ENCODE assay signal across 12 mouse cellular contexts in the genomic region with DNA sequence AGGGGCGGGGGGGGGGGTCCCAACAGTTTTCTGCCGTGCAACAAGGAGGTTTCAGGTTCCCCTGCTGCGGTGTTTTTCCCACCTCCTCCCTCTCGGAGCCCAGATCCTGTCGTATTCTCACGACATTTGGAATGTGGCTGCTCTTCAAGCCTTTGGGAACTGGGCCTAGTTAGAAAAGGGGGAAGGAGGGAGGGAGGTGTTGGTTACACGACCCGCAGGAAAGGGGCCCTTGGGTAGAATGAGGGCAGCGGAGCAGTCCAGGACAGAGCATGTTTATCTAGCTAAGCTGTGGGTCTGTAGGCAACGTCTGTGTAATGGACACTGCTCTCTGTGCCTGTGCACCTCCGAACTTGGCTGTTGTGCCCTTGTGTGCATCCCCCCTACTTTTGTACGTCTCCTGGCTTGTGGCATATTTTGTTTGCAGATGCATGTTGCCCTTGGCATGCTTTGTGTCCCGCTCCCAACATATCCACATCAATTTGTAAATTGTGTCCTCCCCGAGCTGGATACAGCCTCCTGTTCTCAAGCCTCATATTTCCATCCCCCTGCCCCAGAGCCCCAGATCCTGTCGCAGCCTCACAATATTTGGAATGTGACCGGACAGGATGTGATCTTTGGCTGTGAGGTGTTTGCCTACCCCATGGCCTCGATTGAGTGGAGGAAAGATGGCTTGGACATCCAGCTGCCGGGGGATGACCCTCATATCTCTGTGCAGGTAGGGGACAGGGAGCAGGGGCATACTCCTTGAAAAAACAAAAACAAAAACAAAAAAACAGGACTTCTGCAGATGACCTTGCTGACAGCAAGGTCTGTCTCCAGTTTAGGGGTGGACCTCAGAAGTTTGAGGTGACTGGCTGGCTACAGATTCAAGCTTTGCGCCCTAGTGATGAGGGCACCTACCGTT. TPM values are rescaled to one million over a fixed set of nuclear protein-coding genes. Genes with fewer than 3 reads are reported as not detected.
A peak's percentile ranks its signal among the peaks of the same experiment; 100 is the strongest.
DNase-seq lines count a peak whose midpoint lies in the region; ATAC-seq lines count a peak whose summit lies in the region.
"Had no signal": no experiment of that assay in that cellular context is flagged by ENCODE, and none has a peak within 500 bp of the region (broad histone marks: within the 10 kb centered on the region; RNA-seq: fewer than 3 reads in every experiment).

No protein-coding gene starts in this region.

- H3K4me3 ChIP-seq in heart, embryonic 14.5 days (ENCODE audit: control insufficient read depth in 1 of 2, insufficient read depth in 1 of 2, low read depth in 1 of 2, low read length in 2 of 2): 0 out of 4 replicates have a peak overlapping the region, but pooled peaks of 1 of the 2 experiments have one; percentile 67
- peak overlapping the region; percentile 97 for H3K4me3 ChIP-seq in megakaryocyte, embryonic 14.5 days (replicated peaks)
- H3K4me3 ChIP-seq in limb, embryonic 12.5 days (replicated peaks): peak overlapping the region; percentile 58; the same call in 1 of the 2 replicates

- peak overlapping the region; percentile 90 for H3K4me2 ChIP-seq in heart, embryonic 14.5 days (ENCODE audit: low read length)
- H3K4me2 ChIP-seq in limb, embryonic 12.5 days: peak overlapping the region; percentile 96

- no peak for ATAC-seq in heart, embryonic 14.5 days (ENCODE audit: insufficient number of reproducible peaks, insufficient read depth, low FRiP score, low read depth)
- no peak for ATAC-seq in megakaryocyte, adult 5-6 weeks (ENCODE audit: poor library complexity, severe bottlenecking)
- no peak for ATAC-seq in limb, embryonic 12.5 days (ENCODE audit: insufficient number of reproducible peaks, insufficient read depth, low FRiP score, low TSS enrichment, low read depth)
- ATAC-seq: liver, embryonic 12.5 days had no signal

- H3K9me3 ChIP-seq in heart, embryonic 14.5 days (ENCODE audit: control insufficient read depth, low read length): no peaks in the 10 kb centered on the region
- no peaks in the 10 kb centered on the region for H3K9me3 ChIP-seq in megakaryocyte, embryonic 14.5 days
- no peaks in the 10 kb centered on the region for H3K9me3 ChIP-seq in limb, embryonic 12.5 days
- H3K9me3 ChIP-seq: hindbrain, embryonic 15.5 days; liver, embryonic 12.5 days had no signal

- no peak overlapping the region for H3K27ac ChIP-seq in heart, embryonic 14.5 days (replicated peaks in 1 of 2; ENCODE audit: control insufficient read depth in 1 of 2, insufficient read depth in 1 of 2, low read depth in 2 of 2, low read length in 2 of 2)
- no peak overlapping the region for H3K27ac ChIP-seq in limb, embryonic 12.5 days
- H3K27ac ChIP-seq: hindbrain, embryonic 15.5 days; liver, embryonic 12.5 days had no signal

- H3K27me3 ChIP-seq in heart, embryonic 14.5 days (ENCODE audit: control insufficient read depth, insufficient read depth, low read length): peaks cover 58% of the 10 kb centered on the region
- H3K27me3 ChIP-seq in megakaryocyte, embryonic 14.5 days (replicated peaks): peaks cover 46% of the 10 kb centered on the region
- peaks cover 82% of the 10 kb centered on the region for H3K27me3 ChIP-seq in limb, embryonic 12.5 days

- 11% methylated on average over 20 of the region's 20 CpGs for WGBS in heart, embryonic 14.5 days
- WGBS in limb, embryonic 12.5 days: 5% methylated on average over 20 of the region's 20 CpGs

- peaks cover 24 to 55% of the 10 kb centered on the region in 2 experiments for H3K4me1 ChIP-seq in heart, embryonic 14.5 days (ENCODE audit: control insufficient read depth in 2 of 2, insufficient read depth in 2 of 2, low read length in 2 of 2)
- peaks cover 84% of the 10 kb centered on the region for H3K4me1 ChIP-seq in megakaryocyte, embryonic 14.5 days
- H3K4me1 ChIP-seq in limb, embryonic 12.5 days (replicated peaks): peaks cover 61% of the 10 kb centered on the region

- no peaks in the 10 kb centered on the region for H3K36me3 ChIP-seq in heart, embryonic 14.5 days (ENCODE audit: control insufficient read depth, insufficient read depth, low read length)
- no peaks in the 10 kb centered on the region for H3K36me3 ChIP-seq in megakaryocyte, embryonic 14.5 days (replicated peaks; ENCODE audit: low read length)
- no peaks in the 10 kb centered on the region for H3K36me3 ChIP-seq in limb, embryonic 12.5 days
- H3K36me3 ChIP-seq: hindbrain, embryonic 15.5 days; liver, embryonic 12.5 days had no signal

- peak; percentile 42 for DNase-seq in cerebellum, adult 11-12 months
- DNase-seq in cerebellum, postnatal 14 days: no peak
- no peak for DNase-seq in heart, adult 8-10 months (ENCODE audit: low spot score)
- no peak for DNase-seq in right cerebral cortex, postnatal 36 days (ENCODE audit: low spot score in 2 of 2)
- DNase-seq: kidney, postnatal 36 days had no signal

- no peak overlapping the region for H3K9ac ChIP-seq in heart, embryonic 14.5 days (ENCODE audit: low read length)
- no peak overlapping the region for H3K9ac ChIP-seq in limb, embryonic 12.5 days (replicated peaks)
- H3K9ac ChIP-seq: hindbrain, embryonic 15.5 days had no signal

RNA-seq across cellular contexts. Expression of a gene that starts 3.0 kb away (rescaled TPM):
- 8.0 and 11.5 TPM in 2 replicates for polyA plus RNA-seq in heart, embryonic 14.5 days (2014; fragmentation: Nextera tagmentation; extraction: Ambion mirVana)
- 1 to 10 TPM; 2.5 to 5.5 (median 2.8) TPM for total RNA-seq in heart, adult 8-10 months (2022)
- 0.54 TPM in 1 of 2 replicates, not detected in the other for polyA plus RNA-seq in megakaryocyte, embryonic 14.5 days (2012; ENCODE audit: insufficient read depth, low replicate concordance)
- total RNA-seq in megakaryocyte, adult 5-6 weeks (2015): 0.23 TPM in 1 of 2 replicates, not detected in the other
- total RNA-seq in megakaryocyte, adult 5-6 weeks (2017): 0.41 TPM in 1 of 2 replicates, not detected in the other
- 3.3 and 4.1 TPM in 2 replicates for polyA plus RNA-seq in limb, embryonic 12.5 days (2016; fragmentation: Nextera tagmentation; extraction: Ambion mirVana)

RNA-seq across cellular contexts. Expression of a gene that starts 30.7 kb away (rescaled TPM):
- polyA plus RNA-seq in heart, embryonic 14.5 days (2014; fragmentation: Nextera tagmentation; extraction: Ambion mirVana): 17.6 and 18.2 TPM in 2 replicates
- 10 to 100 TPM in 3 of 4 experiments, 1 to 10 TPM in 1; 9.0 to 10.8 (median 10.3) TPM for total RNA-seq in heart, adult 8-10 months (2022)
- 4.4 TPM in 2 replicates for polyA plus RNA-seq in megakaryocyte, embryonic 14.5 days (2012; ENCODE audit: insufficient read depth, low replicate concordance)
- total RNA-seq in megakaryocyte, adult 5-6 weeks (2015): 36.9 and 40.7 TPM in 2 replicates
- total RNA-seq in megakaryocyte, adult 5-6 weeks (2017): 9.4 and 10.0 TPM in 2 replicates
- 18.3 and 19.2 TPM in 2 replicates for polyA plus RNA-seq in limb, embryonic 12.5 days (2016; fragmentation: Nextera tagmentation; extraction: Ambion mirVana)

RNA-seq across cellular contexts. Expression of a gene that starts 32.5 kb away (rescaled TPM):
- polyA plus RNA-seq in heart, embryonic 14.5 days (2014; fragmentation: Nextera tagmentation; extraction: Ambion mirVana): 0.11 and 0.19 TPM in 2 replicates
- under 1 TPM in 1 of 4 experiments, not detected in 3; 0.46 TPM for total RNA-seq in heart, adult 8-10 months (2022)
- 0.02 TPM in 1 of 2 replicates, not detected in the other for polyA plus RNA-seq in megakaryocyte, embryonic 14.5 days (2012; ENCODE audit: insufficient read depth, low replicate concordance)
- not detected in 2 replicates for total RNA-seq in megakaryocyte, adult 5-6 weeks (2015)
- total RNA-seq in megakaryocyte, adult 5-6 weeks (2017): not detected in 2 replicates
- polyA plus RNA-seq in limb, embryonic 12.5 days (2016; fragmentation: Nextera tagmentation; extraction: Ambion mirVana): 0.20 and 0.56 TPM in 2 replicates
- total RNA-seq: monocyte, adult 5-6 weeks had no signal
- polyA plus RNA-seq: liver, embryonic 12.5 days had no signal
